Mouse (Mus musculus) midbrain, embryonic 14.5 days (tissue): Measurements from ENCODE around the gene Vezt. TPM values are rescaled to one million over a fixed set of nuclear protein-coding genes. Genes with fewer than 3 reads are reported as not detected.

ENCODE experiments used
- ATAC-seq: fragments of 200-750 bp; cut with Nextera tagmentation; 2 replicates; pipeline ENCODE4 v1.8.0; 2017; ENCODE audit warnings: moderate number of reproducible peaks, moderate library complexity; ENCODE audit not compliant: low FRiP score, low TSS enrichment
- DNase-seq: peaks from one replicate; pipeline ENCODE4 v3.0.0-alpha.2; 2015
- H3K27ac ChIP-seq: fragments of 300-500 bp; sonication (generic); replicated peaks from 2 replicates; pipeline ENCODE4 v1.5.1; 2014; ENCODE audit warnings: mild to moderate bottlenecking, low read depth, low read length, moderate library complexity
- H3K27me3 ChIP-seq: fragments of 300-500 bp; sonication (generic); 2 replicates; pipeline ENCODE4 v1.6.1; 2014; ENCODE audit warnings: low read length, control low read depth, mixed read lengths; ENCODE audit not compliant: control insufficient read depth, insufficient read depth
- H3K36me3 ChIP-seq: fragments of 300-500 bp; sonication (generic); 2 replicates; pipeline ENCODE4 v1.6.1; 2014; ENCODE audit warnings: low read length, control low read depth; ENCODE audit not compliant: control insufficient read depth, insufficient read depth
- H3K4me1 ChIP-seq: fragments of 300-500 bp; sonication (generic); 2 replicates; pipeline ENCODE4 v1.6.1; 2014; ENCODE audit warnings: mild to moderate bottlenecking, antibody characterized with exemption, low read length, control low read depth; ENCODE audit not compliant: control insufficient read depth, insufficient read depth
- H3K4me2 ChIP-seq: fragments of 300-500 bp; sonication (generic); 2 replicates; pipeline ENCODE4 v1.6.1; 2014; ENCODE audit warnings: mild to moderate bottlenecking, low read length, moderate library complexity
- H3K4me3 ChIP-seq: fragments of 300-500 bp; sonication (generic); replicated peaks from 2 replicates; pipeline ENCODE4 v1.5.1; 2014; ENCODE audit warnings: low read depth, low read length
- H3K9ac ChIP-seq: fragments of 300-500 bp; sonication (generic); replicated peaks from 2 replicates; pipeline ENCODE4 v1.6.1; 2014; ENCODE audit warnings: mild to moderate bottlenecking, low read length, moderate library complexity
- H3K9me3 ChIP-seq: fragments of 300-500 bp; sonication (generic); 2 replicates; pipeline ENCODE4 v1.6.1; 2016; ENCODE audit warnings: low read length, control low read depth, mixed read lengths; ENCODE audit not compliant: control insufficient read depth
- WGBS: fragments of 180-500 bp; shearing (Covaris S2); extraction: QIAGEN DNeasy Blood & Tissue Kit; methylation state at CpG from one replicate; pipeline ENCODE4 v1.1.7; 2014; 5-methylcytosine and 5-hydroxymethylcytosine counted together
- polyA plus RNA-seq: library from polyadenylated mRNA; unstranded; fragments of >200 nt; fragmentation: Nextera tagmentation; extraction: Ambion mirVana; gene quantifications from 2 replicates; pipeline ENCODE4 v1.2.1, GENCODE M21; 2014

The Vezt gene
- polyA plus RNA-seq, 1 experiment from 2014 or later, result 74.8 TPM

DNA sequence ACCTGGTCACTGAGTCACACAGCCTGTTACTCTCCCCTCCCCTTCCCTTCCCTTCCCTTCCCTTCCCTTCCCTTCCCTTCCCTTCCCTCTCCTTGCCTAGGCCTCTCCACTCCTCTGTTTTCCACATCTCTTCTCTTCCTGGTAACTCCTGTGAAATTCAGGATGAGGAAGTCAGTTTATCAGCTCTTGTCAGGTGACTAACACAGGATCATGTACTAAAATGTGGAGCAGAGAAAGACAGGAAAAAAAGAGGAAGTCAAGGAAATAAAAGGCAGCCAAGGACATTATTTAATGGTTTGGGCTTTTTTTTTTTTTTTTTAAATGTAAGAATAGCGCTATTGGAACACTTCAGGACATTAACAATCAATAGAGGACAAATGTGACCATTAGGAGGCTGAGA is 126.6 kb downstream of the Vezt start:
- H3K36me3 ChIP-seq, result no peaks in the 10 kb centered on the region
- no peak for DNase-seq

DNA sequence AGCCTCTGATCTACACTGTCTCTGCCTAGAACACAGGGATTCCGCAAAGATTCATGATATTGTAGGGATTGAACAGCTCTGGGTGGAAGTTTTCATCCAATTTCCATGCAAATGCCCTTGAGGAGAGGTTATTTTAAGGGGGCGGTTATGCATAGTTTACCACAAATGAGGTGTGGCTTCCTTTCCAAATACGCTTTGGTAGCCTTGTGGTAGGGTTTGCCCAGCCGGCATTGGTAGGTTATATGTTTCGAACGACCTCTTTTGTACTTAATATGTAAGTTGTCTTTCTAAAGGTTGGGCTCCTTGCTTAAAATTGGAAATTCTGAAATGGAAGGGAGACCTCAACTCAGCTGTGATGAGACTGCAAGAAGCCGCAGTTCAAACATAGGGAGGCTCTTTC is 127.1 kb downstream of the Vezt start:
- ATAC-seq, result no peak
- DNase-seq, result no peak
- Histone ChIP-seq H3K9ac (no peak overlapping the region), H3K9me3 (no peaks in the 10 kb centered on the region), H3K4me1 (no peaks in the 10 kb centered on the region), H3K27me3 (no peaks in the 10 kb centered on the region), H3K4me3 (no peak overlapping the region), H3K27ac (no peak overlapping the region), H3K4me2 (no peak overlapping the region), H3K36me3 (no peaks in the 10 kb centered on the region)
- WGBS, result 94% methylated on average over 7 of the region's 7 CpGs

More for the DNA sequence above, 126.6 kb downstream of the Vezt start:
- 92% methylated on average over 1 of the region's 1 CpGs for WGBS
- Histone ChIP-seq H3K27ac (no peak overlapping the region), H3K4me3 (no peak overlapping the region), H3K27me3 (no peaks in the 10 kb centered on the region), H3K4me1 (no peaks in the 10 kb centered on the region), H3K9ac (no peak overlapping the region), H3K9me3 (no peaks in the 10 kb centered on the region), H3K4me2 (no peak overlapping the region)
- ATAC-seq, result no peak

DNA sequence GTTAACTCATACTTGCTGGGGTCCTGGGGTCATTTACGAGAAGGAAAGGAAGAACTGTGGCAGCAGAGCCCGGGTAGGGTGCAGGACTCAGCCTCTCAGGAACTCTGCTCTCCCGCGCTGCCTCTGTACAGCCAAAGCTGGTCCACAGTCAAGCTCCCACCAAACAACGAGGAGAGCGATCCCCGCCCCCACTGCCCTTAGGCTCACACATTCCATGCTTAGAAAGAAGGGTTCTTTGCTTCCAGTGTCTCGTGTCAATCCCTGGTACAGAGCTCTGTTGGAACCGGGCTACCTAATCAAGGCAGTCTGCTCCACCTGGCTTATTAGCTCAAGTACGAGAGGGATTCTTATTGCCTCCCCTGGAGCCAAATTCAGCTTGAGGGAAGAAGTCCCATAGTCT is 128.2 kb downstream of the Vezt start:
- no peak overlapping the region for H3K4me3 ChIP-seq
- ATAC-seq (no peak), DNase-seq (no peak)
- H3K9ac ChIP-seq, result no peak overlapping the region
- no peaks in the 10 kb centered on the region for H3K27me3 ChIP-seq
- H3K36me3 ChIP-seq, result no peaks in the 10 kb centered on the region
- WGBS, result 74% methylated on average over 10 of the region's 10 CpGs
- H3K9me3 ChIP-seq, result no peaks in the 10 kb centered on the region
- no peak overlapping the region for H3K27ac ChIP-seq
- H3K4me1 ChIP-seq, result no peaks in the 10 kb centered on the region
- H3K4me2 ChIP-seq, result no peak overlapping the region

DNA sequence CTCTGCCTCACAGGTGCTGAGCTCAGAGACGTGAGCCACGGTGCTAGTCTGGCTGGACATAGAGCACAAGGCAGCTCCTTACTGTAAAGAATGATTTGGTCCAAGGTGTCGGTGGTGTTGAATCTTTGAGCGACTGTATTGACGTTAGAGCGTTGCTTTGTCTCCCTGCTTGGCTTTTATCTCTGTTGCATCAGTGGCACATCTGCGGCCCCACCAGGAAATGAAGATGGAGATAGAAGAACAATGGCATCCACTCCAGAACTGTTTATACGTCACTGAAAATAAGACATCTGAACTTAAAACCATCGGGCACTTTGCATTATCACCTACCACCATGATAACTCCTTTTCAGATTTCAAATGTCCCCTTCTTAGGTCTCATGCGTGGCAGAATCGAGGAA is 135.7 kb downstream of the Vezt start:
- no peaks in the 10 kb centered on the region for H3K4me1 ChIP-seq
- 91% methylated on average over 11 of the region's 11 CpGs for WGBS
- H3K4me3 ChIP-seq, result no peak overlapping the region
- no peaks in the 10 kb centered on the region for H3K27me3 ChIP-seq
- no peak for ATAC-seq
- no peak overlapping the region for H3K27ac ChIP-seq
- DNase-seq, result no peak
- H3K9ac ChIP-seq, result no peak overlapping the region
- H3K36me3 ChIP-seq, result no peaks in the 10 kb centered on the region
- no peak overlapping the region for H3K4me2 ChIP-seq
- H3K9me3 ChIP-seq, result no peaks in the 10 kb centered on the region

DNA sequence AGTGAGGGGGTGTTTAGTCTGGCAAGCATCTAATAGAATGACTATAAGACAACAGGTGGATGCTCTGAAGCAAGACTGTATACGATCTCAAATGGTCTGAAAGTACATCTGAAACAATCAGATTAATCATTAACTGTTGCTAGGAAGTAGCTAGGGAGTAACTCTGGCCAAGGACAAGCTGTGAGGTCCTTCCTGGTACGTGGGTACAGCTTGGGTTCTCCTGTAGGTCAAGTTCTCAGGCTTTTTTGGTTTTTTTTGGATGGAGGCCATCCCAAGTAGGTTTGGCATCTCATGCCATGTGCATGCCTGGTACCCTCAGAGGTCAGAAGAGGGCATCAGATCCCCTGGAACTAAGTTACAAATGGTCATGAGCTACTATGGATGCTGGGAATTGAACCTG is 136.3 kb downstream of the Vezt start:
- Histone ChIP-seq H3K27ac (no peak overlapping the region), H3K9me3 (no peaks in the 10 kb centered on the region), H3K4me2 (no peak overlapping the region), H3K4me3 (no peak overlapping the region), H3K4me1 (no peaks in the 10 kb centered on the region), H3K36me3 (no peaks in the 10 kb centered on the region), H3K27me3 (no peaks in the 10 kb centered on the region), H3K9ac (no peak overlapping the region)
- no peak for ATAC-seq
- 80% methylated on average over 2 of the region's 2 CpGs for WGBS
- no peak for DNase-seq

DNA sequence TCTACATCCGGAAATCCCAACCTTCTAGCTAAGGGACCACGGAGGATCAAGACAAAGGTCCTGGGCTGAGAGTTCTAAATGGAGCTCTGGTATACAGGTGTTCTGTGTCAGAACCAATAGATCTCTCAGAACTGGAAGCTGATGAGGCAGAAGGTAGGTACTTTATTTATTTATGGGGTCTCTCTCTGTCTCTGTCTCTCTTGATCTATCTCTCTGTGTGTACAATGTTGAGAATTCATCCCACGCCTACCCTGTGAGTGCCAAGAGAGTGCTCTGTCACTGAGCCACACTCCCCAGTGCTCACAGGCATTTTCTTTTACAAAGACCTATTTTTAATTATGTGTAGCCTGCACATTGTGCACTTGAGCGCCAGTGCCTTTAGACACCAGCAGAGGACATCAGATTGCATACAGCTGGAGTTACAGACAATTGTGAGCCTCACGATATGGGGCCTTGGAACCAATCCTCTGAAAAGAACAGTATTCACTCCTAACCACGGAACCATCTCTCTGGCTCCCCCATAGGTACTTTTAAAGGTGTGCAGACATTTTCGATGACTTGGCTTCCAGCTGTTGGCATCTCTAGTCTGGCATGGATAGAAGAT is 138.5 kb downstream of the Vezt start, which contains the start of gene Metap2:
Gene Metap2 (minus strand): TSS at position 51 of the 604 bp plus-strand sequence.
- WGBS, result 67% methylated on average over 7 of the region's 7 CpGs
- no peak within 1 kb of the TSS for H3K27ac ChIP-seq
- ATAC-seq (no peak), DNase-seq (no peak)
- no peak within 1 kb of the TSS for H3K4me2 ChIP-seq
- no peaks in the 10 kb centered on the region for H3K36me3 ChIP-seq
- no peak within 1 kb of the TSS for H3K4me3 ChIP-seq
- no peak within 1 kb of the TSS for H3K9ac ChIP-seq
- no peaks in the 10 kb centered on the region for H3K9me3 ChIP-seq
- no peaks in the 10 kb centered on the region for H3K27me3 ChIP-seq
- H3K4me1 ChIP-seq, result no peaks in the 10 kb centered on the region

DNA sequence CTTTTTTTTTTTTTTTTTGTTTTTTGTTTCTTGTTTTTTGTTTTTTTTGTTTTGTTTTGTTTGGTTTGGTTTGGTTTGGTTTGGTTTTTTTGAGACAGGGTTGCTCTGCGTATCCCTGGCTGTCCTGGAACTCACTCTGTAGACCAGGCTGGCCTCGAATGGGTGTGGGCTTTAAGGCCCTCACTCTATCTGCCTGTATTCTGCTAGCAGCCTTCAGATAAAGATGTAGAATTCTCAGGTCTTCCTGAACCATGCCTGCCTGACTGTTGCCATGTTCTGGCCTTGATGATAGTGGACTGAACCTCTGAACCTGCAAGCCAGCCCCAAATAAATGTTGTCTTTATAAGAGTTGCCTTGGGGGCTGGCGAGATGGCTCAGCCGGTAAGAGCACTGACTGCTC is 143.1 kb downstream of the Vezt start:
- H3K9ac ChIP-seq, result no peak overlapping the region
- WGBS, result 92% methylated on average over 4 of the region's 4 CpGs
- no peak overlapping the region for H3K4me2 ChIP-seq
- ATAC-seq (no peak), DNase-seq (no peak)
- H3K9me3 ChIP-seq, result no peaks in the 10 kb centered on the region
- H3K4me3 ChIP-seq, result no peak overlapping the region
- H3K36me3 ChIP-seq, result no peaks in the 10 kb centered on the region
- H3K27me3 ChIP-seq, result no peaks in the 10 kb centered on the region
- peaks cover 5% of the 10 kb centered on the region for H3K4me1 ChIP-seq
- no peak overlapping the region for H3K27ac ChIP-seq

DNA sequence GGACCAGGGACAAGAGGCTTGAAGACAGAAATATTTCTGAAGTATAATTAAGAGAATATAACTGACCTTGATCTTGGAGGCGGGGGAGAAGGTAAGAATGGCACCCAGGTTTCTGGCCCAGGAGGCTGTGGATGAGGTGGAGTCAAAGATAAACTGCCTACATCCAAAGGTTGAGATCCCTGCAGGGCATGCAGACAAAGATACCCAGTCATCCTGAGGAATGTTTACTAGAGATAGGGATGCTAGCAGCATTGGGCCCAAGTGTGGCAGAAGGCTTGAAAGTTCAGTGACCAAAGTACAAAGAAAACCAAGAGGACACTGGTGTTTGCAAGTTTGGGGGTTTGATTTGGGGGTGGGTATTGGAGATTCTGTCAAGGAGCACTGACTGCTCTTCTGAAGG is 144.6 kb downstream of the Vezt start:
- H3K9ac ChIP-seq, result no peak overlapping the region
- H3K4me3 ChIP-seq, result no peak overlapping the region
- 97% methylated on average over 1 of the region's 1 CpGs for WGBS
- no peaks in the 10 kb centered on the region for H3K9me3 ChIP-seq
- H3K36me3 ChIP-seq, result peaks cover 9% of the 10 kb centered on the region
- no peak overlapping the region for H3K27ac ChIP-seq
- H3K4me1 ChIP-seq, result peaks cover 5% of the 10 kb centered on the region
- H3K4me2 ChIP-seq, result no peak overlapping the region
- no peak for DNase-seq
- no peaks in the 10 kb centered on the region for H3K27me3 ChIP-seq
- no peak for ATAC-seq

DNA sequence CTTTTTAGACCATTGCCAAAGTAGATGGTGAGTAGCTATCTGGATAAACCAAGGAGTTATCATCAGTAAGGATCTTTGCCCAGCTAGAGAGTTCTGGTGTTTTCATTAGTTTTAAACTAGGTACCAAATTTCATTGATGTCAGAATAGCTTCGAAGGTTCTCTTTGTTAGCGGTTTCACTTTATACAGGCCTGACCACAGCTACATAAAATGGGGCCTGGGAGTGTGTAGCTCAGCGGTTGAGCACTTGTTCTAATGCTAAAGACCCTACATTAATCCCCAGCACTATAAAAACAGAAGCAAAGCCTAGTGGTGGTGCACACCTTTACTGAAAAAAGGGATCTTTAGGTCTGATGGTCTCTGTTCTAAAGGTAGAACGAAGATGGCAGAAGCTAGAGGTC is 145.1 kb downstream of the Vezt start:
- Histone ChIP-seq H3K27ac (no peak overlapping the region; the same call in 1 of the 2 replicates), H3K9ac (0 out of 2 replicates have a peak overlapping the region, but pooled peaks have one; percentile 91), H3K4me2 (peak overlapping the region; percentile 76), H3K36me3 (peaks cover 14% of the 10 kb centered on the region), H3K9me3 (no peaks in the 10 kb centered on the region), H3K4me3 (peak overlapping the region; percentile 93), H3K27me3 (no peaks in the 10 kb centered on the region), H3K4me1 (peaks cover 5% of the 10 kb centered on the region)
- ATAC-seq, result no peak
- no peak for DNase-seq
- 65% methylated on average over 4 of the region's 4 CpGs for WGBS
